Mouse (Mus musculus): ENCODE measurements around the gene Upk3a. TPM values are rescaled to one million over a fixed set of nuclear protein-coding genes. Genes with fewer than 3 reads are reported as not detected.
"Not testable (repeated sequence)": the region's sequence is repeated elsewhere in the genome, so short reads cannot be mapped to it uniquely, and the experiment has no call there.

Gene Upk3a
- polyA plus RNA-seq, 1 experiment = not detected

DNA sequence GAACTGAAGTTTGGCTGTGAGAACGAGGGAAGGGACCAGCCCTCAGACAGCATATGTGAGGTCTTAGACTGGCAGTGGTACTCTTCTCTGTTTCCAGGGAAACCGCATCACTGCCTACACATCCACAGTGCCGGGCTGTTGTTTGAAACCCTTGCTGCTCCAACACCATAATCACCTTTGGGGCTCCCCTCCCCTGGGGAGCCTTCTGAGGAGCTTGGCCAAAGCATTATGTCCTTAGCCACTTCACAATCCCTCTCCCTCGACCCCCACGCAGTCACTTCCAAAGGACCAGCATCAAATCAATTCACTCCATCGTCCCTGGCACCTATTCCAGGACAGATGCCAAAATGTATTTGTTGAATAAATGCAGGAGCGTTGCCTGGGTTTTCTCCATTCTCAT, 27.2 kb upstream of the Upk3a start:
- no peak for TF ChIP-seq GATA1 (IDR thresholded peaks at IDR 0.05; ENCODE audit: low read length)

- TF ChIP-seq GATA1 (IDR thresholded peaks at IDR 0.05; ENCODE audit: low read length) = no peak
Measured at GRCm38 (mm10) chr15:84994498-84994897, 22.4 kb upstream of the Upk3a start.

GRCm38 (mm10) chr15:84995041-84995440, 21.9 kb upstream of the Upk3a start:
- no peak for TF ChIP-seq GATA1 (IDR thresholded peaks at IDR 0.05; ENCODE audit: low read length)

DNA sequence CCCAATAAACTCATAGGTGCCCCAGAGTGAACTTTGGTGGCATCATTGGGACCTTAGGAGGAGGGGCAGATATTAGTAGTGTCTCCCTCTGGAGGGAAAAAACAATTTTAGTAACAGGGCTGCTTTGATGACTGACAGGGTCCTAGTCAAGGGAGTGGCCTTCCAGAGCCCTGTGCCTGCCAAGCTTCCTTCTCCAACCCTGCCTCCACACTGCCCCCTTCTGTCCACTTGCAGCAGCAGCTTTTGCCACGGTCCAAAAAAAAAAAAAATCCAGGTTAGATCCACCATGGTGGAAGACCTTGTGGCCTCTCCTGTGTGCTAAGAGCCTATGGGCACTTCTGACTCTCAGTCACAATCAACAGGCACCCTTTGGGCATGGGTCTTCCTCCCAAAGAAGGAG, 21.0 kb upstream of the Upk3a start:
- TF ChIP-seq GATA1 (IDR thresholded peaks at IDR 0.05; ENCODE audit: low read length) = no peak

GRCm38 (mm10) chr15:84997768-84998454, 19.0 kb upstream of the Upk3a start:
- TF ChIP-seq GATA1 (IDR thresholded peaks at IDR 0.05; ENCODE audit: low read length) = no peak

DNA sequence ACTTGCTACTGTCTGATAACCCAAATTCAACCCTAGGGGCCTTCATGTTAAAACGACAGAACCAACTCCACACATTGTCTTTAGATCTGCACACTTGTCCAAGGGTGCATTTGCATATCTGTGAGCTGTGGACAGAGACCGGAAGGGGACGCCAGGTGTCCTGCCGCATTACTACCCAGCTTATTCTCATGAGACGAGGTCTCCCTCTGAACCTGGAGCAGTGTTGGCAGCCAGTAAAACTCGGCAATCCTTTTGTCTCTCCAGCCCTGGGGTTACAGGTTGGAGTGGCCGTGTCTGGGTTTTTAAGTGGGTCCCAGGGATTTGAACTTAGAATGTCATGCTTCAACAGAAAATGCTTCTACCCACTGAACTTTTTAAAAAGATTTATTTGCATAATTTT, 17.0 kb upstream of the Upk3a start:
- TF ChIP-seq GATA1 (IDR thresholded peaks at IDR 0.05; ENCODE audit: low read length) = no peak

DNA sequence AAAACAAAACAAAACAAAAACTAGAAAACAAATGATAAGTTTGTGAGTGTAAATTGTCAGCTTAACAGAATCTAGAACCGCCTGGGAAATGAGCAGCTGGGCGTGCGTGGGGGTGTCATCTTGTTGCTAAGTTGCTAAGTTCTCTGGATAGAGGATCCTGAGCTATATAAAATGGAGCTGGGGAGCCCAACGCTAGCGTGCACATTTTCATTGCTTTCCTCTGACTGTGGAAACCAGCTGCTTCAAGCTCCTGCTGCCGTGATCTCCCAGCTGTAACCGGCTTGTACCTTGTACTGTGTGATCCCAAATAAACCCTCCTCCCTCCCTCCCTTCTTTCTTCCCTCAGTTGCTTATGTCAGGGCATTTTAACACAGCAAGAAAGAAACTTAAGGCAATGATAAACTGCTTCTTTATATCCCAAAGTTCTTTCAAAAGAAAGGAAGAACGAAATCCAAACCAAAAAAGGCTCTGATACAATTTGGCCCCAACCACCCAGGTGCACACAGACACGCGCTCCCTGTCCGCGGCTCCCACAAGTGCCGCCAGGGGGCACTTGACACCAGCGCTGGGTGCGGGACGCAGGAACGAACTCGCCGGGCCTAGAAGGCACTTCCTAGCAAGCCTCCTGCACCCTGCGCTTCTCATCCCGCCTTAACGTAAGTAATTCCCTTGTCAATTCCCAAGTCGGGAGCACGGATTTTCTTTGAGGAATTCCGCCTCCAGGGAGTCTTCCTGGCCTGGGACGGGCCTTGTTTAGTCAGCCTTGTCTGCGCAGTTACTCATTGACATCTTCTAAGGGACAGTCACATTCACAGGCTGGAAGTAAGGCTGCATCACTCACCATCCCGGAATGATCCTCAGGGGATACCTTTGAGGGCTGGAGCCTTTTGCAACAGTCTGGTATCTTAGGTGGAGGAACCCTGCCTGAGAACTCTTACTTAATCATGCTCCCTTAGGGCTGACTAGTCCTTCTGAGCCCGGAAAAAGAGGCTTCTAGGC, 15.7 kb upstream of the Upk3a start:
- no peak for TF ChIP-seq GATA1 (IDR thresholded peaks at IDR 0.05; ENCODE audit: low read length)

- TF ChIP-seq GATA1 (IDR thresholded peaks at IDR 0.05; ENCODE audit: low read length) = no peak
Measured at GRCm38 (mm10) chr15:85009666-85010065, 7.3 kb upstream of the Upk3a start.

DNA sequence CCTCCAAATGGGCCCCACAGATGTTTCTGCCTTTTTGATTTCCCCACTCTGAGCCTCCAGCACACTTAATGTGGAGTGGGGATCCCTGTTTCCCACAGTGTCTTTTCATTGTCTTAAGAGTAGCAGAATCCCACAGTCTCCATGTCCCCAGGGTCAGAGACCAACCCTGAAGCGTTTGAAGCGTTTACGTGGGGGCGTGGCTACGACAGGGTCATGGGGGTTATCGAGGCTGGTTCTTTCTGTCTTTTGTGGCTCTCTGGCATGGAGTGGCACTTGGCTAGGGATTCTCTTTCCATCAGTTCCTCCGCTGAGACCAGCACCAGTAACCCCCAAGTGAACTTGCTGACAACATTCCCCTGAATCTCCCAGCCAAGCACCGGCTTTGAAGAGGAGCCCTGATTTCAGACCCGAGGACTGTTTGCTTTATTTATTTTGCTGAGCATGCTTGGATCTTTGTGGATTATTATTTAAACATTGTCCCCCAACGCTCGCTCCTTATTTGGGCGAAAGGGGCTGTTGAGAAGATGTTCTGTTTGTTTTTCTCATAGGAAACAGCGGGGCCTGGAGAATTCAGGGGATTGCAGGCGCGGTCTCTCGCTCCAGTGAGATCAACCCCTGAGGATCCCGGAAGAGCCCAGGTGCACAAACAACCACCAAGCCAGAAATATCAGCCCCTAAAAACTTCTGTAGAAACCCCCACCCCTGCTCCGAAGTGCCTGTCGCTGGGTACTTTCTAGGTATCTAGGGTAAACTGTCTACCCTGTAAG, 4.9 kb upstream of the Upk3a start:
- no peak for TF ChIP-seq GATA1 (IDR thresholded peaks at IDR 0.05; ENCODE audit: low read length)

DNA sequence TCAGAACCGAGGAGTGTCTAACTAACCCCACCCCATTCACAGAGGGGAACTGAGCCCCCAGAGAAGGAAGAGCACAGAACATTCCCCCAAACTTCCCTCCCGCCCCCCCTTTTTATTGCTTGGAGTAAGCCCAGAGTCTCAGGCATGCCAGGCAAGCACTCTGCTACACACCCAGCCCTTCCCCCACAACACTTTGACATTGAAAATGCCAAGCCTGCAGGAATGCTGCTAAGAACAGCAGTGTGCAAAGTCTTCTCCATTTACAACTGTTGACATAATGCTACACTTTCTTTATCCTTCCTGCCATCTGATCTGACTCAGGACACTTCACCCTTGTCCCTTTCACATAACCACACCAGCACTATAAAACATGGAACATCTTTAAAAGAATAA, 4.3 kb upstream of the Upk3a start:
- no peak for TF ChIP-seq GATA1 (IDR thresholded peaks at IDR 0.05; ENCODE audit: low read length)

- TF ChIP-seq GATA1 (IDR thresholded peaks at IDR 0.05; ENCODE audit: low read length) = no peak
Measured at GRCm38 (mm10) chr15:85015771-85016170, 1.2 kb upstream of the Upk3a start.

DNA sequence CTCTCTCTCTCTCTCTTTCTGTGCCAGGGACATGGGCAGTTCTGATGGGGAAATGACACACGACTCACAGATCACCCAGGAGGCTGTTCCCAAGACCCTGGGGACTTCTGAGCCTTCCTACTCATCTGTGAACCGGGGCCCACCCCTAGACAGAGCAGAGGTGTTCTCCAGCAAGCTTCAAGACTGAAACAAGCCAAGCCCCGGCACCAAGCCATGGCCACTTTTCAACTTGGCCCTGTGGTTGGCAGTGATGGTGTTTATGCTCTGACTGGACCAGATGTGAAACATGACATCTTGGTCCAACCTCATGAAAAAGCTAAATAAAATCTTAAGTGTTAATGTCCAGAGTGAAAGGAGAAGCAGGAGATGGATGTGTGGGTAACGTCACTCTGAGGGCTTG, 5.3 kb downstream of the Upk3a start:
- TF ChIP-seq GATA1 (IDR thresholded peaks at IDR 0.05; ENCODE audit: low read length) = no peak

GRCm38 (mm10) chr15:85026197-85026596, 9.3 kb downstream of the Upk3a start:
- no peak for TF ChIP-seq GATA1 (IDR thresholded peaks at IDR 0.05; ENCODE audit: low read length)

DNA sequence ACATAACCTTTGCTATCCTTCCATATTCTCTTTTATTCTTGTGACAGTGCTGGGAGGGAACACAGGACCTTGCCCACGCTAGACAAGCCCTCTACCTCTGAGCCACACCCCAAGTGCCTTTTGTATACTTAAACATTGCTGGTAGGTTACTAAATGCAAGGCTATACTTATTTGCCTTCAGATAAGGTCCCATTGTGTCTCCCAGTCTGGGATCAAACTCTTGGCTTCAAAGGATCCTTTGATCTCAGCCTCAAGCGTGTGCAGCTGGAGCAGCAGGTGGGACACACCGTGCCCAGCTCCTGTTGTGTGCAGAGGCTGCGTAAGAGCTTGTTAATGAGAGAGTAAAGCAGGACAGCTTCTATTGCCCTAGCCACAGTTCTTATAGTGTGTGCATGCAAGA, 10.8 kb downstream of the Upk3a start:
- no peak for TF ChIP-seq GATA1 (IDR thresholded peaks at IDR 0.05; ENCODE audit: low read length)

GRCm38 (mm10) chr15:85028648-85029047, 11.7 kb downstream of the Upk3a start, which contains the start of gene Fam118a:
Gene Fam118a, plus strand, starts transcription at chr15:85028948.
- not testable (repeated sequence) for TF ChIP-seq GATA1 (IDR thresholded peaks at IDR 0.05; ENCODE audit: low read length)

DNA sequence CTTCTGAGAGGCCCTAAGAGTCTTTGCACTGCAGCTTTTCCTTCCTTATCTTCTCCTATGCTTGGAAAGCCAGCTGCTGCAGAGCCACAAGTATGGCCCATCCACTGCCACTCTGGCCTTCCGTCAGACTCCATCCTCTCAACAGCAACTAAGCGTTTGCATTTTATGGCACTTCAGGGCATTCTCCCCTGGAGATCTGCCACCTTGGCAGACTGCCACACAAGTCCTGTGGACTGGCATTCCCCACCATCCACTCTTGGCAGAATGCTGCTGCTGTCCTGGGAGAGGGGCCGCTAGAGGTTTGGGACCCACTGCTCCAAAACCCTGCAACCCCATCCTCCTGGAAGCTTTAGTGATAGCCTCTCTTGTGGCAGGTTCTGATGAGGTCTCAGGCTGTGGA, 14.9 kb downstream of the Upk3a start:
- no peak for TF ChIP-seq GATA1 (IDR thresholded peaks at IDR 0.05; ENCODE audit: low read length)
